Mouse (Mus musculus) mesoderm, embryonic 11.5 days (tissue): ENCODE measurements at regions not wholly inside any gene's neighbourhood (a gene's known extent, or its start where the extent isn't known, plus 50 kb on each side); places are given as distances from the start of the nearest gene placed in this dataset.
A peak's percentile ranks its signal among the peaks of the same experiment; 100 is the strongest.

ENCODE experiments used
- DNase-seq: peaks from one replicate; pipeline ENCODE4 v3.0.0-alpha.2; 2012; ENCODE audit warnings: low read depth, low spot score

- DNase-seq: no peak
Measured at GRCm38 (mm10) chr3:34232329-34233250, 151.5 kb upstream of the Dnajc19 start.

- peak; percentile 36 for DNase-seq
Measured at GRCm38 (mm10) chr3:34231593-34232328, 150.6 kb upstream of the Dnajc19 start.

- DNase-seq: no peak
Measured at GRCm38 (mm10) chr3:34222291-34222690, 141.2 kb upstream of the Dnajc19 start.

- DNase-seq: no peak
Measured at GRCm38 (mm10) chr3:34219741-34220310, 138.7 kb upstream of the Dnajc19 start.

GRCm38 (mm10) chr3:34219096-34219495 lies 138.0 kb upstream of the Dnajc19 start:
- DNase-seq: no peak

- no peak for DNase-seq
Measured at GRCm38 (mm10) chr3:34217911-34218310, 136.8 kb upstream of the Dnajc19 start.

- no peak for DNase-seq
Measured at GRCm38 (mm10) chr3:34214233-34214632, 133.1 kb upstream of the Dnajc19 start.

- no peak for DNase-seq
Measured at GRCm38 (mm10) chr3:34206454-34206853, 125.3 kb upstream of the Dnajc19 start.

GRCm38 (mm10) chr3:34198228-34198627 lies 117.1 kb upstream of the Dnajc19 start:
- DNase-seq: peak; percentile 52

GRCm38 (mm10) chr3:34197163-34197455 lies 116.0 kb upstream of the Dnajc19 start:
- DNase-seq: peak; percentile 8

GRCm38 (mm10) chr3:34196451-34197162 lies 115.5 kb upstream of the Dnajc19 start:
- DNase-seq: peak; percentile 18

- peak; percentile 4 for DNase-seq
Measured at GRCm38 (mm10) chr3:34195729-34196450, 114.8 kb upstream of the Dnajc19 start.

GRCm38 (mm10) chr3:34173416-34174097 lies 92.4 kb upstream of the Dnajc19 start:
- no peak for DNase-seq

- no peak for DNase-seq
Measured at GRCm38 (mm10) chr3:34172899-34173298, 91.8 kb upstream of the Dnajc19 start.

- no peak for DNase-seq
Measured at GRCm38 (mm10) chr3:34171893-34172292, 90.8 kb upstream of the Dnajc19 start.

- no peak for DNase-seq
Measured at GRCm38 (mm10) chr3:34168087-34168486, 87.0 kb upstream of the Dnajc19 start.

- peak; percentile 15 for DNase-seq
Measured at GRCm38 (mm10) chr3:34150036-34150435, 68.9 kb upstream of the Dnajc19 start.

GRCm38 (mm10) chr3:34143652-34144051 lies 62.5 kb upstream of the Dnajc19 start:
- DNase-seq: no peak

GRCm38 (mm10) chr3:34139227-34139626 lies 58.1 kb upstream of the Dnajc19 start:
- no peak for DNase-seq

GRCm38 (mm10) chr3:34137984-34138383 lies 56.9 kb upstream of the Dnajc19 start:
- no peak for DNase-seq

GRCm38 (mm10) chr3:34136385-34136784 lies 55.3 kb upstream of the Dnajc19 start:
- no peak for DNase-seq
